Mouse (Mus musculus) heart, postnatal 0 days (tissue): ENCODE results near the gene Trp53i13. TPM values are rescaled to one million over a fixed set of nuclear protein-coding genes. Genes with fewer than 3 reads are reported as not detected.
A peak's percentile ranks its signal among the peaks of the same experiment; 100 is the strongest.

ENCODE experiments used
- ATAC-seq: fragments of 200-750 bp; cut with Nextera tagmentation; 2 replicates; pipeline ENCODE4 v1.8.0; 2017; ENCODE audit warnings: low read depth, moderate number of reproducible peaks, moderate library complexity; ENCODE audit not compliant: insufficient read depth
- DNase-seq: peaks from one replicate; pipeline ENCODE4 v3.0.0-alpha.2; 2016; ENCODE audit warnings: low spot score
- H3K27ac ChIP-seq: fragments of 300-500 bp; sonication (generic); 2 replicates; pipeline ENCODE4 v1.5.1; 2014; ENCODE audit warnings: low read depth, mild to moderate bottlenecking
- H3K27me3 ChIP-seq: fragments of 300-500 bp; sonication (generic); 2 replicates; pipeline ENCODE4 v1.6.1; 2014; ENCODE audit warnings: low read length, mixed read lengths; ENCODE audit not compliant: control insufficient read depth, insufficient read depth
- H3K36me3 ChIP-seq: fragments of 300-500 bp; sonication (generic); replicated peaks from 2 replicates; pipeline ENCODE4 v1.6.1; 2014; ENCODE audit warnings: low read length, mixed read lengths; ENCODE audit not compliant: control insufficient read depth, insufficient read depth
- H3K4me1 ChIP-seq: fragments of 300-500 bp; sonication (generic); 2 replicates; pipeline ENCODE4 v1.6.1; 2014; ENCODE audit warnings: antibody characterized with exemption; ENCODE audit not compliant: control insufficient read depth, insufficient read depth
- H3K4me2 ChIP-seq: fragments of 300-500 bp; sonication (generic); 2 replicates; pipeline ENCODE4 v1.6.1; 2014; ENCODE audit warnings: low read depth, mild to moderate bottlenecking, low read length, moderate library complexity
- H3K4me3 ChIP-seq: fragments of 300-500 bp; sonication (generic); 2 replicates; pipeline ENCODE4 v1.5.1; 2014; ENCODE audit warnings: low read depth, low read length
- H3K9ac ChIP-seq: fragments of 300-500 bp; sonication (generic); replicated peaks from 2 replicates; pipeline ENCODE4 v1.6.1; 2014; ENCODE audit warnings: low read depth, low read length, mixed read lengths
- H3K9me3 ChIP-seq: fragments of 300-500 bp; sonication (generic); replicated peaks from 2 replicates; pipeline ENCODE4 v1.6.1; 2016; ENCODE audit warnings: low read length; ENCODE audit not compliant: control insufficient read depth
- CTCF ChIP-seq: IDR thresholded peaks from 2 replicates; pipeline ENCODE4 v1.5.1; 2016; ENCODE audit warnings: antibody characterized with exemption, control low read depth, low read depth
- EP300 ChIP-seq: IDR thresholded peaks from 2 replicates; pipeline ENCODE4 v1.6.1; 2016; ENCODE audit warnings: antibody characterized with exemption, low read depth
- WGBS: fragments of 180-500 bp; shearing (Covaris S2); extraction: QIAGEN DNeasy Blood & Tissue Kit; methylation state at CpG from one replicate; pipeline ENCODE4 v1.1.7; 2014; 5-methylcytosine and 5-hydroxymethylcytosine counted together
- polyA plus RNA-seq: library from polyadenylated mRNA; unstranded; fragments of >200 nt; fragmentation: Nextera tagmentation; extraction: Ambion mirVana; gene quantifications from 2 replicates; pipeline ENCODE4 v1.2.1, GENCODE M21; 2015
- total RNA-seq: library from RNA; depleted of rRNA; stranded (reverse); fragments of >200 nt; gene quantifications from 2 replicates; pipeline ENCODE4 v1.2.3, GENCODE M21; 2014; ENCODE audit warnings: low replicate concordance

Gene Trp53i13
- total and polyA plus RNA-seq, 2 experiments from 2014 or later = 13.3 to 23.8 TPM

GRCm38 (mm10) chr11:77512891-77513810 is 2.6 kb downstream of the Trp53i13 start:
- ATAC-seq = peak; percentile 75
- Histone ChIP-seq H3K4me1 (peaks cover 30% of the 10 kb centered on the region), H3K36me3 (no peaks in the 10 kb centered on the region), H3K4me2 (peak overlapping the region; percentile 81), H3K27ac (peak overlapping the region; percentile 70), H3K9me3 (no peaks in the 10 kb centered on the region), H3K9ac (peak overlapping the region; percentile 62), H3K4me3 (peak overlapping the region; percentile 69), H3K27me3 (peaks cover 5% of the 10 kb centered on the region; the same call in 1 of the 2 replicates)
- under 1% methylated on average over 64 of the region's 84 CpGs for WGBS
- peak; percentile 87 for DNase-seq
- no peak for TF ChIP-seq EP300
- no peak for TF ChIP-seq CTCF

GRCm38 (mm10) chr11:77511336-77511735 is 4.4 kb downstream of the Trp53i13 start:
- no peaks in the 10 kb centered on the region for H3K9me3 ChIP-seq
- 70% methylated on average over 5 of the region's 5 CpGs for WGBS
- H3K4me3 ChIP-seq = no peak overlapping the region
- peaks cover 10% of the 10 kb centered on the region for H3K36me3 ChIP-seq
- peaks cover 5% of the 10 kb centered on the region; the same call in 1 of the 2 replicates for H3K27me3 ChIP-seq
- H3K9ac ChIP-seq = no peak overlapping the region
- DNase-seq (no peak), ATAC-seq (no peak)
- H3K4me1 ChIP-seq = peaks cover 30% of the 10 kb centered on the region
- TF ChIP-seq EP300 (no peak), CTCF (no peak)
- no peak overlapping the region for H3K4me2 ChIP-seq
- no peak overlapping the region for H3K27ac ChIP-seq

GRCm38 (mm10) chr11:77508068-77509021 is 7.4 kb downstream of the Trp53i13 start:
- 18% methylated on average over 48 of the region's 49 CpGs for WGBS
- Histone ChIP-seq H3K27me3 (no peaks in the 10 kb centered on the region), H3K9me3 (no peaks in the 10 kb centered on the region), H3K4me3 (peak overlapping the region; percentile 42), H3K36me3 (peaks cover 40% of the 10 kb centered on the region), H3K27ac (peak overlapping the region; percentile 74), H3K9ac (peak overlapping the region; percentile 49), H3K4me2 (peak overlapping the region; percentile 70), H3K4me1 (peaks cover 14% of the 10 kb centered on the region)
- peak; percentile 68 for TF ChIP-seq EP300
- TF ChIP-seq CTCF = peak; percentile 83
- DNase-seq (peak; percentile 88), ATAC-seq (peak; percentile 78)

- H3K27ac ChIP-seq = no peak overlapping the region
Measured at GRCm38 (mm10) chr11:77507426-77507825, 8.4 kb downstream of the Trp53i13 start.

GRCm38 (mm10) chr11:77506941-77507340 is 8.8 kb downstream of the Trp53i13 start:
- Histone ChIP-seq H3K9me3 (no peaks in the 10 kb centered on the region), H3K9ac (no peak overlapping the region), H3K4me1 (0 out of 2 replicates have a peak, but pooled peaks cover 8% of the 10 kb centered on the region), H3K27me3 (no peaks in the 10 kb centered on the region), H3K36me3 (peaks cover 54% of the 10 kb centered on the region), H3K4me3 (no peak overlapping the region), H3K27ac (no peak overlapping the region), H3K4me2 (no peak overlapping the region)
- WGBS = 83% methylated on average over 6 of the region's 6 CpGs
- ATAC-seq (no peak), DNase-seq (no peak)
- TF ChIP-seq EP300 = no peak
- no peak for TF ChIP-seq CTCF

More at GRCm38 (mm10) chr11:77507426-77507825, 8.4 kb downstream of the Trp53i13 start:
- Histone ChIP-seq H3K4me3 (no peak overlapping the region), H3K4me2 (no peak overlapping the region), H3K27me3 (no peaks in the 10 kb centered on the region), H3K4me1 (peaks cover 12% of the 10 kb centered on the region), H3K9ac (no peak overlapping the region), H3K36me3 (peaks cover 49% of the 10 kb centered on the region), H3K9me3 (no peaks in the 10 kb centered on the region)
- WGBS = 72% methylated on average over 4 of the region's 4 CpGs
- TF ChIP-seq EP300 (no peak), CTCF (no peak)
- no peak for DNase-seq
- no peak for ATAC-seq
